Mouse (Mus musculus) brain, embryonic 18.5 days (tissue): ENCODE measurements around the gene Stil.

Source experiments
- DNase-seq: peaks from one replicate; pipeline ENCODE4 v3.0.0-alpha.2; 2012; ENCODE audit warnings: low read depth, low spot score

The Stil gene

DNA sequence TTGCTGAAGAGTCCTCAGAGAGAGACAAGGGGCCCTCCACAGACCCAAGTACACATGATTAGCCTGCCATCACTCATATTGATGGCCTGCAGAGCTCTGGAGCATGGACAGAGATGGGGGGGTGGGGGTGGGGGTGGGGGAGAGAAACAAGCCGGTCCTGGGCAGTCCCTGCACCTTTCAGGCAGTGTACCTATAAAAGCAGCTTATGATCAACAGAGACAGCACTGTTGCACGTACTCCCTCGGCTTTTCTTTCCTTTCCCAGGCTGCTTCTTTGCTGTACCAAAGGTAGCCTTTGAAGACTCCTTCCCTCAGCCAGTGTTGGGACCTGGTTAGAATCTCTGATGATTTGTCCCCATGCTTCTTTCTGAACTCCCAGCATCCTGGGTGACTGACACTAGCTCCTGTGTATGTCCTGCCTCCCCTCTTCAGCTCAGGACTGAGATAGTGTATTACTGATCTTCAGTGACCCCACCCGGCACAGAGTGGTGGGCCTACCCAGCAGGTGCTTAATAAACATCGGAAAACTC, 79.9 kb downstream of the Stil start:
- DNase-seq, result no peak

DNA sequence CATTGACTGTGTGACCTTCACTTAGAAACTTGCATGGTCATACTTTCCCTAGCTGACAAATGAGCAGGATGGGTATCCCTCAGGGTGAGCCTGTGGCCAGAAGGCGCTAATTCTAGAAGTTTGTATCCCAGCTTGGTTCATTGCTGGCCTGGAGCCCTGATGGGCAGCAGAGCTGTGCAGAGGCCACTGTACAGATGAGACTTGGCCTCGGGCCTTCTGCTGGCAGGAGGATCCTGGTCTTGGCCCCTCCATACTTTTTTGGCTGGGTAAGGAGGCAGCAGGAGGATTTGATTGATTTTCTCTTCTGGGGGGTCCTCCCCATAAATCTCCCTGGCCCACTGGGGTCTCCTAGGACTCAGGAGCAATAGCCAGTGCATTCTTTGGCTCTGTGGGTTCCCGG, 83.1 kb downstream of the Stil start:
- DNase-seq, result no peak

DNA sequence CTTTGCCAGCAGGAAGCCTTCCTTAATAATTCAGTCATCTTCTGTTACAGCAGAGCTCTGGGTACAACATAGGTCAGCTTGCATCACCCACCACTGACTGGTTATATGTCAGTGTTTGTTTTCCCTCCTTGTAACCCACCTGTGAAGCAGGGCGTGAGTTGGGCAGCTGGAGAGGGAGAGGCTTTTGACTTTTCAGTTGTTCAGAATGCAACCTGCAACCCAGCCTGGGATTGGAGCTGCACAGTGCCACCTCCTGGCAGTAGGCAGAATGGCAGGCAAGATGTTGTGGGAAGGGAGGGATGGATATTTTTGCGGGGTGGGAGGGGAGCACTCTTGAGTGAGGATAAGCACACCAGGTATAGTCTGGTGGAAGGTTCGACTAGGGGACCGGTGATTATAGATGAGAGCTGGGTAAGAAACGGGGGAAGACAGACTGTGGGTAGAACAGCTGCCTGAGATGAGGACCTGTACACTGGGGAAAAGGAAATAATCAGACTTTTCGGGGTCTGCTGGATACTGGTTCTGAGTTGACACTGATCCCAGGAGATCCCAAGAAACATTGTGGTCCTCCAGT, 85.7 kb downstream of the Stil start:
- no peak for DNase-seq

DNA sequence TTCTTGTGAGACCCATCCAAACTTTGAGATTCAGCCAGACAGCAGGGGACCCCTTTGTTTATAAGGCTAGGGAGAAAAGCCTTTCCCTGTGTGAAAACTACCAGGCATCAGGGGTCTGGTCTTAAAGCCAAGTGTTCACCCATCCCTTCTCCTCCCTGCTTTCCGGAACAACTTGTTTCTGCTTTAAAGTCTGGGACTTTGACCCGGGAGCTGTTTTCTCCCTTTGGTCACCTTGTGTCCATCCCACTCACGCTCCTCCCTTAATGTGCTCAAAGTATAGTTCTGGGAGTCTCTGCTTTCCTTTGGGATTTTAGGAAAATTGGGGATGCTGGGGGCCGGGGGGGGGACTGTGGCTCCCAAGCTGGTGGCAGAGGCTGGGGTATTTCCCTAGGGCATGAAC, 86.3 kb downstream of the Stil start:
- DNase-seq, result no peak

DNA sequence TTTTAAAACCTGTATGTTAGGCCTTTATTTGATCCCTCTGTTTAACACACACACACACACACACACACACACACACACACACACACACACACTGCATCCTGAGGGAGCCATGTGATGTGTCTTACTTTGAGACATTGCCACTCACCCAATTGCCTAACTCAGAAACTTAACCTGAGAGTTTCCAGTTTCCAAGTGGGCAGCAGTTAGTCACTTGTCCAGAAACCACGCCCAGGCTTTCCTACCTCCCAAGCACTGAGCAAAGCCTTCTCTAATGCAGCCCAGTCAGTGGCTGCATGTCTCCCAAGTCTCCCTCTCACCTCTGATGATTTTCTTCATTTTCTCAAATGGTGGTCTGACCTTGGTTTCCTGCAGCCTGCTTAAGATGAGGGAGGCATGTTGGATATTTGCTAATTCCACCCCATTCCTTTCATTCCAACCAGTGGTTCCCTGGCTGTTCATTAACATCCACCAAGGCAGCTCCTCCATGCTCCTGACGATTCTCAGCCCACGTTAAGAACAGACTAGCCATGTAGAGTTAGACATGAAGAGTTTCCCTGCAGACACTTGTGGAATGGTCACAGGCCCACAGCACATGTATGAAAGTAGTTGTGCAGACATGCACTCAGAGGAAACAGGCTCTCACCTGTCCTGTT, 86.9 kb downstream of the Stil start:
- no peak for DNase-seq

DNA sequence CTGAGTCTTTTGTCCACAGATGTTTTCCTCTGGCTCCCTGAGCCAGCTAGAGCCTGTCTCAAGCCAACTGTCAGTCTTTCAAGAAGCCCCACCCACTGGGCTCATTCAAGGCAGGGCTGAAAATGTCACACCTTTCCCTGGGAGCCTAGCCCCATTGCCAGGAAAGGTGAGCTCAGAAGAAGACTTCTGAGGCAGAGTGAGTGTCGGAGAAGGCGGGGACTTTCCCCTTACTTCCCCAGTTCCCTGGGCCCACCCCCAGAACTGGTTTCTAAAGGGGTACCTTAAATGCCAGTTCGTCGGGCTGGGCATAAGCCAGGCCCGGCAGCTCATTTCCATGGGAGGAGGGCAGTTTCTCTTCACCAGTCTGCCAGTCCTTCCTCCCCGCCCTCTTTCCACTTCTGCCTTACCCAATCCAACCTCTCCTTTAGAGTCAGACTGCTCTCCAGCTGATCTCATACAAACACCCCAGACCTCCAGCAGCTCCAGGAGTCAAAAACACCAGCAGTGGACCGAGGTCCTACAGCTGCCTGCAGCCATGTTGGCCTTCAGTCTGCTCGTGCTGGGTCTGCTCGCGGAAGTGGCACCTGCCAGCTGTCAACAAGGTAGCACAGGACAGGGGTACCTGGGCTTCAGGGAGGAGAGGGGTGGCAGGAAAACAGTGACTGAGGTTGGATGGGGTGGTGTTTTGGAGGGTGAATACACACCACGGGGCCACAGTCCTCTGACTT, 88.8 kb downstream of the Stil start, which contains the start of gene Pdzk1ip1:
TSS of gene Pdzk1ip1 (plus strand) at position 98 of the 728 bp plus-strand sequence.
- no peak for DNase-seq

DNA sequence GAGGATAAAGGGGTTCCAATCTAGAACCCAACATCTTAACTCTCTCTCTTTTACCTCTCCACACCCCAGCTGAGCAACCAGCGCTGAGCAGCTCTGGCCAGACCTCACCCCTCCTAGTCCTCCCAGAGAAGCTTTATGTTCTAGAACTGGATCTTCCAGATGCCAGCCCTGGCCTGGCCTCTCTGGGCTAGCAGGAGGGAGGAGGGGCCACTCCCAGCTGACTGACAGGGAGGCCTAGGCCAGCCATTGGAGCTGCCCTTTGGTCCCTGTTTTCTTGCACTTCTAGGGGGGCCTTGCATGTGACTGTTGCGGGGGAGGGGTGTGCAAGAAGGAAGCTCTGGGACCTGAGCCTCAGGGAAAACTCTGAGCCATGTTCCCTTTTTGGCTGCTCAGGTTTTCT, 90.6 kb downstream of the Stil start:
- no peak for DNase-seq

DNA sequence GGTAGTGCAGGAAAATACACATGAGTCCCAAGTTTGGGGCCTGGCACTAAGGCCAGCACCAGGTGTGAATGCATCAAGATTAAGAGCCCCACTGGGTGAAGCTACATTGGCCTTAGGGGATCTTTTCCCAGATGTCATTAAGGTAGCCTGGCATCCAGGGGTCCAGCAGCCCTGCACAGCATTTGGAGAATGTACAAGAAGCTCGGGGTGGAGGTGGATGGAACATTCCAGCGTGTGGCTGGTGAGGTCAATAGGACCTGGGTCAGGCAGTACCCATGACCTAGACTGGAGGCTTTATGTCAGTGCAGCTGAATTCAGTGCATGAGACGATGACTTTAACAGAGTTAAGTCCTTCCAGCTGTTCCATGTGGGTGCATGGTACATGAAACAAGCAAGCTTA, 91.8 kb downstream of the Stil start:
- no peak for DNase-seq
